Mouse (Mus musculus): Measurements from ENCODE around the gene Arhgef38. TPM values are rescaled to one million over a fixed set of nuclear protein-coding genes. Genes with fewer than 3 reads are reported as not detected.

Gene Arhgef38
- polyA plus RNA-seq, 1 experiment: 1.4 TPM

DNA sequence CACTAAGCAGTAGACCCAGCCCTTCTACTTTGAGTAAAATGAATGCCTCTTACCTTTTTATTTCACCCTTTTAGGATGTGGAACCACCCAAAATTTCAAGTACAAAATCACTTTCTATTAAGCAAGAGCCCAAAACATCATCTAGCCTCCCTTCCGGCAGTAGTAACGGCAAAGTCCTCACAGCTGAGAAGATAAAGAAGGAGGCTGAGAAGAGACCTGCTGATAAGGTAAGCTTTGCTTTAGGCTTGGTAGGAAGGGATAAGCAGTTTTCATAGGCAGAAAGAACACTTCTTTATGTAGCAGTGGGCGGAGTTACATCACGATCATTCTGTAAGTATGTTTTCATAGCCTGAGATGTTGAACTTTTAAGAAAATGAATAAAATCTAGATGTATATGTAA, 136.4 kb downstream of the Arhgef38 start:
- WGBS: 91% methylated on average over 4 of the region's 4 CpGs
- DNase-seq (ENCODE audit: low read depth, low spot score): no peak

DNA sequence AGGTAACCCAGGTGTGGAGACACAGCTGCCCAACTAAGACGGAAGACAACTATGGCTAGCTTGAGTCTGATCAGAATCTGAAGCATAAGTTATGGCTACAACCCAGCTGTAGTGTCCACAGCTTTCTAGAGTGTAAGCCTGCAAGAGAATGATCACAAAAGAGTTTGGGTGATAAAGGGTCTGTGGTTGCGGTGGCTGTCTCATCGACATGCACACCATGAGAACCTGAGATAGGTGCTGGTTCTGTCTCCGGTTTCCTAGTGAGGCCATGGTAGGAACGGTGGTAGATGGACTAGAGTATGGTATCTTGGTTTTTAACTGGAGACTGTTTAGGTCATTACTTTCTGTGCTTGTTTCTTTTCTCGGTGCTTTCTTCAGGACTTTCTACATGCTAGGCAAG, 136.8 kb downstream of the Arhgef38 start:
- WGBS: 97% methylated on average over 6 of the region's 6 CpGs
- DNase-seq (ENCODE audit: low read depth, low spot score): no peak

DNA sequence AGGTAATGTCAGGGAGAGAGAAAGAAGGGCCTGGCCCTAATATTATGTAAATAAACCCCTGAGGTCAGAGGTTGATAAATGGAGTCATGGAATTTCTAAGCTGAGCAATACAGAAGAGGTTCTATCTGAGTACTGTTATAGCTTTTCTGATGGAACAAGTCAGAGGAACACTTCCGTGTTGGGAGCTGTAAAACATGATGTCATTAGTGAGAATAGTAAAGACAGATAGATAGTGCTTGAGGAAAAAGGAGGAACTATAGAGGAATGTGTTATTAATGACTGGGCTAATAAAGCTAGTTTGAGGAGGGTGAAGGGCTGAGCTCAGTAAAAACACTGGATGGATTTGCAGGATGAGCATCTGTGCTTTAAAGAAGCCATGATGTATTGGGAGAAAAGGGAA, 140.4 kb downstream of the Arhgef38 start:
- 23% methylated on average over 1 of the region's 1 CpGs for WGBS
- no peak for DNase-seq (ENCODE audit: low read depth, low spot score)

DNA sequence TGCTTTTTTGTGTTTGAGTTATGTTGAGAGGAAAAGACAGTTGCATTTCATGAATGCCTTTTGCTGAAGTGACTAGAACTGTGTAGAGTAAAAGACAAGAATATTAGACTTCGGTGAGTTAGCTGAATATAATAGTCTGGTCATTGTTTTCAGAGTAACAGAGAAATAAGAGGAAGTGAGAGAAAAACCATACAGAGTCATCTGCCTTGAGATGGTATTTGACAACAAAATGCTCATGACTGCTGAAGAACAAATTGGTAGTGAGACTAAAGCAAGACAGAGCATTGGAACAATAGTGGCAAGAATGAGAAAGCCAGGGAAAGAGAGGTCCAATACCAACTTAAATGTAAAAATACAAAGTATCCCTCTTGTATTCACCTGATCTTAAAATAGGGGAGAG, 141.8 kb downstream of the Arhgef38 start:
- no peak for DNase-seq (ENCODE audit: low read depth, low spot score)
- 46% methylated on average over 1 of the region's 1 CpGs for WGBS

DNA sequence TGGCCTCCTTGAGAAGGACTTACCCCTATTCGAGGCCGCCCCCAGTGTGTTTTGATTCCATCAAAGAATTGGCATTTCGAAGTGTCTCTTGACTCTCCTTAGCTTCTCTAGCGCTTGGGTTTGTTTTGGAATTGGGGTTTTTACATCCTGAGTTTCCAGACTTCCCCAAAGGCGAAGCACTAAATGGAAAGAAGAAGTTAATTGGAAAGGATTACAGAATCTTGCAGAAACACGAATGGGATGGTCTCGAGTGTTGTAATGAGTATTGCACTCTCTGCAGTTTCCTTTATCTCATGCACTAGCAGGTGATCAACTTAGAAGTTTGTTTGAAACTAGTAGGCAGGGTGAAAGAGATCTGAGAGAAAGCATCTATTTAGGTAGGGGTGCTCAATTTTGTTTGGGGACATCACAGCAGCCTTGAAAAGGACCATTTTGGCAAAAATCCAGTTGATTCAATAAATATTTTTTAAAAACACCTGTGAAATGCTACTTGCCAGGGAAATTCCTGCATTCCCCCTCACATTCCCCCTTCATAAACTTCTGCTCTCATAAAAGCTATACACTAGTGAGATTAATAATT, 142.4 kb downstream of the Arhgef38 start:
- no peak for DNase-seq (ENCODE audit: low read depth, low spot score)
- WGBS: under 1% methylated on average over 7 of the region's 7 CpGs

DNA sequence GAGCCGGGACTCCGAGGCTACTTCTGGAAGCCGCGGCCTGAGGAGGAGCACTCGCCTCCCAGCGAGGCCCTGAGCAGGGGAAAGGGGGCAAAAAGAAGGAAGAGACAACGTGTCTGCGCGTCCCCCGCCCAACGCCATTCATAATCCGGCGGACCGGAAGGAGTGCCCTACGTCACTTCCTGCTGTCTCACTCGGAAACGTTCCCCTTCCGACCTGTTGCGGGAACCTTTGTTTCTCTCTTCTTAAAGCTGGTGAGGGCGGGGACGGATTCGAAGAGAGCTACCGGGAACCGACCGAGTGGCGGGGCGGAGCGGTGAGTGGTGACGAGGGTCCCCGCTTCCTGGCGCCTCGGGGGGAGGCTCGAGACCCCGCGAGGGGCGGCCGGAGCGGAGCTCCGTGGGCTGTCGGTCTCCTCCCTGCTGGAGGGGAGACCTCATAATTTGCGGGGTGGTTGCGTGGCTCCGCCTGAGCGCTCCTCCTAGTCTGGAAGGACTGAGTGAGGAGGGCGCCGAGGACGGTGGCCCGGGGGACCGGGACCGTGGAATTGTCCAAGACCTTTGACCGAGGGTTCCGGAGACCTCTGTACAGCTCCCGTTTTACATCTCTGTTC, 143.0 kb downstream of the Arhgef38 start, which contains the start of the genes Ints12 and Gstcd:
Gene Ints12 (plus strand): TSS at position 177 of the 610 bp plus-strand sequence.
Gene Gstcd (minus strand): TSS at position 370 of the 610 bp plus-strand sequence.
- DNase-seq (ENCODE audit: low read depth, low spot score): peak; percentile 80
- WGBS: under 1% methylated on average over 53 of the region's 53 CpGs

DNA sequence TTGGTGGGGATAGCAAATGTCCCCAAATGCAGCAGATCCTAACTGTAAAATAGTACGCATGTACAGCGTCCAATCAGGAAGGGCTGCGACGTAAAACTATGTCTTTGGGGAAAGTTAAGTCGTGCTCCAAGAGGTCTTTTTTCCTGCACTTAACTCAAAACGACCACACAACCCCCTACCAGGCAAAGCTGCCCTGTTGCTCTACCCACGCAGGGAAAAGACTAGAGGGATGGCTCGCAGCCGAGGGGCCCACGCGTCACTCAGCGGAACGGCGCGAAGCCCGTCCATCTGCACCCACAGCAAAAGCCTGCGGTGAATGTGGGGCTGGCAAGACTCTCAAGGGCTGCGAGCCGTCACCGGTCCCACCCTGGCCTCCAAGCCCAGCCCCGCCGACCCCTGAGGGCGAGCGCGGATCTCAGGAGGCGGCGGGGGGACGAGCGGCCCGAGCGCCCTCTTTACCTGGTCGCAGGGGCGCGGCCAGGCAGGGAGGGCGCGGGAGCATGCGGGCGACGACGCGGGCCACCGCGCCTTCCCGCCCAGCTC, 143.6 kb downstream of the Arhgef38 start:
- under 1% methylated on average over 44 of the region's 44 CpGs for WGBS
- DNase-seq (ENCODE audit: low read depth, low spot score): no peak

DNA sequence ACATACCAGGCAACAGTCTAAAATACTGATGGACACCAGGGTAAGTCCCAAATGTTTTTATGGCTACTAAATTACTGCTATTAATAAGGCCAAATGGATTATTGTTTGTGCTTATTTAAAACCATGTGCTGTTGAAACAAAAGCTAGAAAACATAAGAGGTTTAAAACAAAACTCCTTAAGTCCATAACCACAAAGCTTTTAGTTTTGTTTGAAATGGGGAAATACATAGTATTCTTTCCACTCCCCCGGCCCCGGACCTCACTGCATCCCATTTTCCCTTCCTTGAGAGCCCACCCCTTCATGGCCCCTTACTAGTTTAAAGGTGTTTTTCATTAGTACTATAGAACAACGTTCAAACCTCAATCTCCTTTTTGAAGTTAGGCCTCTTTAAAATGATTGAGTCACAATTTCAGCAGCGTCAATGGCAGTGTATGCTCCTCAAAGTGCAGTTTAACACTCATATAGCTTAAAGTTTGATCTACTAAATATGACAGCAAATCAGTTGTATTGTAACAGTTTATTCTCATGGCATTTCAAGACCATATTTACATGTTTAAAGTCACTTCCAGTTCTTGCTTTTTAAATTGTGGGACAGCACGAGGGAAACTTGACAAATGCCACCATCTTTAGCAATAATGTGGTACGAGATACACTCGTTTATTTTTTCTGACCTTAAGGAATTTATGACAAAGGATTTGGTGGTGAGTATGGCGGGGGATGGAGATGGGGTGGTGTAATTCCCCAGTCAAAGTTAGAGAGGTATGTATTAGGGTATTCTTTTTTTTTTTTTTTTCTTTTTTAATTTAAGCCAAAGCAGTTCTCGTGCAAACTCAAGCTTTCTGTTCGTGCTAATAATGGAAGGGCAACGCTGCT, 144.3 kb downstream of the Arhgef38 start:
- 8% methylated on average over 11 of the region's 11 CpGs for WGBS
- DNase-seq (ENCODE audit: low read depth, low spot score): no peak

DNA sequence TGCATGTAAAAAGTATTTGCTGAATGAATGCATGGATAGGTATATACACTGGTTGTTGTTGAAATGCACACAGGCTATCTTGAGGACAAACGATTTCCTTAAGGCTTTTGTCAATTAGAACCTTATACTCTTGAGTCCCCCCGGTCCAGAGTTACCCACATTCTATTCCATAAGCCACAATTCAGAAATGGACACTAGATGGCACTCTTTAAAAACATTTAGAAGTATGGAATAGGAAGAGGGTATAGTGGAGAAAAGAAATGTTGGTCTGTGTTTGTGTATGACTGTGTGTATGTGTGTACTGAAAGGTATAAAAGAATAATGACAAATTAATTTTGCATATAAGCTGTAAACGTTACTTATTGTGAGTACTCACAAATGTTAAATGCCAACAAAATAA, 148.9 kb downstream of the Arhgef38 start:
- 48% methylated on average over 3 of the region's 3 CpGs for WGBS
- DNase-seq (ENCODE audit: low read depth, low spot score): no peak

DNA sequence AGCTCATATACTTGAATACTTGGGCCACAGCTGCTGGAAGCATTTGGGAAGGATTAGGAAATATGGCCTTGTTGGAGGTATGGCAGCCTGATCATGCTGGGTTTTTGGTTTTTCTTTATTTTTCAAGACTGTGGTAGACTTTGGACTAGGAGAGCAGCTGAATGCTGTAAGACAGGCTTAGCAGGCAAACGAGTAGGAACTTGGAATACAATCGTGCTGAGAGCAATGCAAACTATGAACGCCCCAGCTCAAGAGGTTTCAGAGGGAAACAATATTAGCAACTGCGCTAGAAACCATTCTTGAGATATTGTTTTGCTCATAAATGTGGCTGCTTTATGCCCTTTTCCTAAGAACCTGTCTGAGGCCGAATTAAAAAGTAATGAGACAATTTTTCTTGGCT, 152.0 kb downstream of the Arhgef38 start:
- WGBS: 74% methylated on average over 5 of the region's 5 CpGs
- DNase-seq (ENCODE audit: low read depth, low spot score): no peak

DNA sequence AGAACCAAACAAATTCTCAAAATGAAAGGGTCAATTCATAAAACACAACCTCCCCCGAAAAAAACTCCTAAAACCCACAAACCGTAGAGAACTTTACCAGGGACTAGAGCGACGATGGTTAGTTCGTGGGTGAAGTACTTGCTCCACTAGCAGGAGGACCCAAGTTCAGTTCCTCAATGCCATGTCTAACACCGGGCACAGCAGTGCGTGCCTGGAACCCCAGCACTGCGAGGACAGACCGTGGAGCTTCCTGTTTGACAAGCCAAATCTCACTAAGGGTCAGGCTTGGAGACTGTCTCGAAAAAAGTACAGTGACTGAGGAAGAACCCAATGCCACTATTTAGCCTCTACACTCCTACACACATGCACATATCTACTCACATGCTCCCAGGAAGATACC, 159.2 kb downstream of the Arhgef38 start:
- WGBS: 83% methylated on average over 10 of the region's 10 CpGs
- DNase-seq (ENCODE audit: low read depth, low spot score): no peak

Other genes with a start within 250 kb of the Arhgef38 start
- 7.3 and 9.7 TPM in 2 replicates for gene Ints12, start 143.1 kb downstream of the Arhgef38 start, polyA plus RNA-seq (2012; rRNA removed)
- gene Gstcd, start 142.9 kb downstream of the Arhgef38 start, polyA plus RNA-seq (2012; rRNA removed): 3.0 and 3.8 TPM in 2 replicates
- gene Ppa2, start 75.2 kb upstream of the Arhgef38 start, polyA plus RNA-seq (2012; rRNA removed): 29.8 and 37.3 TPM in 2 replicates